Mouse (Mus musculus) CD4-positive, CD25-positive, alpha-beta regulatory T cell, adult 2 months (primary cell): ENCODE data around the gene Cox7a2l.

Experiments
- DNase-seq: peaks from one replicate; pipeline ENCODE4 v3.0.0-alpha.2; 2012; ENCODE audit warnings: low read depth, low spot score

Cox7a2l gene

DNA sequence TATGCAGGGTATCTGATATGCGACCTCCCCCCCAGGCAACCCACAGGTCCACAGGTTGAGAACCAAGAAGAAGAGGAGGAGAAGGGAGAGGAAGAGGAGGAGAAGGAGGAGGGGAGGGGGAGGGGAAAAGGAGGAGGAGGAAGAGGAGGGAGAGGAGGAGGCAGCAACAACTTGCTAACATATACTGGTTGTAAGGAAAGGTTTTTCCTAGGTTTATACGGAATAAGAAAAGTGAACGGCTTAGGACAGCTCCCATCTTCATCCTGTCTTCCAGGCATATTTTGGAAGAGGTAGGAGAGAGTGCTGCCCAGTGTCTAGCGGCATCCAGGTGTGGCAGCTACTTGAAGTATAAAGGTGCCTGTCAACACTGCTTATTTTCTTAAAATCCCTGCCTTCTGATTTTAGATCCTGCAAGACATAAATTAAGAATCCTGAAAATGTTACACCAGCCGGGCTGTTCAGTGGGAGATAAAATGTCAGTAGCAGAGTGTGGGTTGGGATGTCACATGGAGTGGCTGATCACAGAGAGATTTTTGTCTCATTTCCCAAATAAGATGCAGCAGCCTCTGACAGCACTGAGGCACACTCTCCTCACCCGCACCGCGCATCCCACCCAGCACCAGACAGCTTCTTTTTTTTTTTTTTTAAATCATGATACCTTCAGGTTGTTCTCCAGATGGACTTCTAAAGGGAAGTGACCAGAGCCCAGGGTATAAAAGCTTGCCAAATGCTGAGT lies at the start of gene Cox7a2l:
Cox7a2l (minus strand) TSS at position 51 of the 736 bp plus-strand sequence.
- no peak for DNase-seq

DNA sequence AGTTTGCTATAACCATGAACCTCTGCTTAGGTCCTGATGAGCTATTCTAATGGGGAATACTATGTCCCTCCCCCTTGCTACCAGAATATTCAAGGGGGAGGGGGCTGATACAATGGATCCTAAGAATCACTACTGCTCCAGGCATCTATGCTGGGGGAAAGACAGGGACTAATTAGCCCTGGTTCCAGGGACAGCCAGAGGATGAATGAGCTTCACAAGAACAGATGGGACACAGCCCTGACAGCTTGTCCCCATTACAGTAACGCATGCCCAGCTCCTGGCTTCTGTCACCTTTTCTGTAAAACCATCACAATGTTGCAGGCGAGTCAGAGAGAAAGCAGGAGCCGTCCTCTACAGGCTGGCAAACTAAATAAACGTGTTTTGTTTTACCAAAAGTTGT lies 48.4 kb upstream of the Cox7a2l start:
- DNase-seq, result no peak

DNA sequence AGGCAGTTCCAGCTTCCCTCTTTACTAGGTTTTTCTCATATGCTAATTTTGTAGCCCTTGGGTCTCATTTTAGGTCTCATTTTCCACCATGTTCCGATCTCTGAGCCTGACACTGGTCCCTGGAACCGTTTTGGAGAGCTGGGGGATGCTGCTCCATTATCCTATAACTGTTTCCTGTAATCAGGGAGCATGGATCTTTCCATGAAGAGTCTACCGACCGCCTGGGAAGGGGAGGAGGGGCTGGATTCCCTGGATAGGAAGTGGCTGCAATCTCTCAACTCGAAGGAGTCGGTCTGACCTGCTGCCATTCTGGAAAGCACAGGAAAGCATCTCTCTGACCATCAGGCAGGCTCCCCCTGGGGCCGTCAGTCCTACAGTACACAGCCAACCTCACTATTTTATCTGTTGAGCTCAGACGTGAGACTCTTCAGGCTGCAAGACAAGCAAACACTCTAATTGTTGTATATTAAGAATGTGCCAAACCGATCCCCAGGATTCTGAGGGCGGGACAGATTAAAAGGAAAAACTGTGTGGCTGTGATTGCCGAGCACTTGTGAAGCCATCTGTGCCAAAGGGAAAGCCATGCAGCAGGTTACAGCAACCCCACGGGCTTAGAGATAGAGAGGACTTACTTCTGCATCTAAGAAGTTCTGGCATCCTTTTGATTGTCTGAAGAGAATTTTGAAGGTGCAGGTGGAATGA lies 47.1 kb upstream of the Cox7a2l start:
- no peak for DNase-seq

DNA sequence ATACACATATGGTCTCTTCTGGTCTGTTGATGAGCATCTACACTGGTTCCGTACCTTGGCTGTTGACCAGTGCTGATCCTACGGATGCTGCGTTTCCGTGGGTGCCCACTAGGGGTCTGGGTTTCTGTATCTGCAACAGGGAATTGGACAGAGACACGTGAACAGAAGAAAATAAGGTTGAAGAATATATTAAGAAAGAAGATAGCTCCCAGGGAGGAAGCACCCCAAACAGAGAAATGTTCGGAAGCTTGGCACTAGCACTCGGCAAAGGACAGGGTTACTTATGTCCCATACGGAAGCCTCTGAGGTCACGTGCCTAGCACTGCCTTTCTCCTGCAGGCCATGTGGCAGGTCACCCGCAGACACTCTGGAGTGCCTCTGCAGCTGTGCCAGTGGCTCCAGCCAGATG lies 46.6 kb upstream of the Cox7a2l start:
- peak; percentile 70 for DNase-seq

DNA sequence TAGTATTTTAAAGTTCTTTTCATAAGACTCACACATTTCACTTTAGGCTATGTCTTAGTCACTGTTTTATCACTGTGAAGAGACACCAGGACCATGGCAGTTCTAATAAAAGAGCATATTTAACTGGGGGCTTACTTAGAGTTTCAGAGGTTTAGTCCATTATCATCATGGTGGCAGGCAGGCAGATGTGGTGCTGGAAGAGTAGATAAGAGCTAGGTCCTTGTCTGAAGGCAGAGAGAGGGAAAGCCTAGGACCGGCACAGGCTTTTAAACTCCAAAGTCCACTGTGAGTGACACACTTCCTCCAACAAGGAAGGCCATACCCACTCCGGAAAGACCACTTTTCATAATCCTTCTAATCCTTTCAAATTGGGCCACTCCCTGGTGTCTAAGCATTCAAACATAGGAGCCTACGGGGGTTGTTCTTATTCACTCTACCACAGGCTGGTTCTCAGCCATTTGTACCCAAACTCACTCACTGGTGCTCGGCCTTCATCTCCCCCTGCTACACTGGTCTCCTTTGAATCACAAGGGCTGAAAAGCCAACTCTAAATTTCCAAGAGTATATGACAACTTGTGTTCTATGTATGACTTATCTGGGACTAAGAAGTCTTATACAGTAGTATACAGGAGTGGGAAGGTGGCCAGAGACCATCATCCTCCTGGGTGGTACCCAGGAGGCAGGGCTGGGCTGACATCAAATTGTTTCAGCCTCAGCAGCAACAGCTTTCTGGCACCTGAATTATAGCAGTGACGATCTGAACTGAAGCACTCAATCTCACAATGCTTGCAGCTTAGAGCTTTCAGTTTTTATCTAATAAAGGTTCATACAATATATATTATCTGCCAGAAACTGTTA lies 45.3 kb upstream of the Cox7a2l start:
- no peak for DNase-seq

DNA sequence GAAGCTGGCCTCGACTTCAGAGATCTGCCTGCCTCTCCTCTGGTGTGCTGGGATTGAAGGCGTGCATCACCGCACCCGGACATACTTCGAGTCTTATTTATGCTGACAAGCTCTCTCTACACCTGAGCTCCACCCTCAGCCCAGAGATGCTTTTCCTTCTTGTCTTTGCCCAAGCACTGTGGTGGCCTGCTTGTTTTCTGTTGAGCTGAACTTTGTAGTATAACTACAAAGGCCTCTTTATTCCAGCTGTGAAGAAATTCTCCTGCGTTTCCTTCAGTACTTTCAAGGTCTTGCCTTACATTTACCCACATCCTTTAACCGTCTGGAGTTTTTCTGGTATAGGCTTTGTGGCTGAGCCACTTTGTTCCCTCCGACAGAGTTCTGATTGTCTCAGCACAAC lies 42.0 kb upstream of the Cox7a2l start:
- DNase-seq, result peak; percentile 5

DNA sequence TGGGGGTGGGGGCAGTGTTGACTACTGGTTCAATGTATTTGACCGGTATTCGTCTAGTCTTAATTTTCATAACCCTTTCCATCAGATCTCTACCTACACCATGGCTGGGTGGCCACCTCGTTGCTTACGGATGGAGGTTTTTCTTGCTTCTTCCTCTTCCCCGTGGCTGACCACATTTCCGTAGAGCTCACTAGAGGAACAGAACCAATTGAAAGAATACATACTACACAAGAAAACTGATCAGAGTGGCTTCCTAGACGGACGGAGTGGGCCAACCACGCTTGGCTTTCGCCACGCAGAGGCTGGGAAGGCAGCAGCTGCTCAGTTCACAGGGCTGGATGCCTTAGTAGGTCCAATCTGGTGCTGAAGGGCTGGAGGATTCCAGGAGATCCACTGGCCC lies 38.7 kb upstream of the Cox7a2l start:
- DNase-seq, result no peak

DNA sequence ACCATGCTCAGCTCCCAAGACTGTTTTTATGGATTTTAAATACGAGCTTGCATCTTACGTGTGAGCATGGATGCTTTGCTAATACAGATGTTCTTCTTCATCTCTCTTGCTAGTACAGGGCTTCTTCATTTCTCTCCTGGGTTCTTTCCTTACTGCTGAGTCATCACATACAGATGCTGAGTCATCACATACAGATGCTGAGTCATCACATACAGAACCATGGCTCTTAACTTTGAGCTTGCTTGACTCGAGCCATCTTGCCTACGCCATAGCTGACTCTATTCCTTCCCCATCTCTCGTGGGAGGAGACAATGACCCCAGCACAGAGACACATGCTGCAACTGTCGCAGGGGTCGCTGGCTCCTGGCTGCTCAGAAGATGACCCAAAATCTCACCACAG lies 37.9 kb upstream of the Cox7a2l start:
- DNase-seq, result no peak

DNA sequence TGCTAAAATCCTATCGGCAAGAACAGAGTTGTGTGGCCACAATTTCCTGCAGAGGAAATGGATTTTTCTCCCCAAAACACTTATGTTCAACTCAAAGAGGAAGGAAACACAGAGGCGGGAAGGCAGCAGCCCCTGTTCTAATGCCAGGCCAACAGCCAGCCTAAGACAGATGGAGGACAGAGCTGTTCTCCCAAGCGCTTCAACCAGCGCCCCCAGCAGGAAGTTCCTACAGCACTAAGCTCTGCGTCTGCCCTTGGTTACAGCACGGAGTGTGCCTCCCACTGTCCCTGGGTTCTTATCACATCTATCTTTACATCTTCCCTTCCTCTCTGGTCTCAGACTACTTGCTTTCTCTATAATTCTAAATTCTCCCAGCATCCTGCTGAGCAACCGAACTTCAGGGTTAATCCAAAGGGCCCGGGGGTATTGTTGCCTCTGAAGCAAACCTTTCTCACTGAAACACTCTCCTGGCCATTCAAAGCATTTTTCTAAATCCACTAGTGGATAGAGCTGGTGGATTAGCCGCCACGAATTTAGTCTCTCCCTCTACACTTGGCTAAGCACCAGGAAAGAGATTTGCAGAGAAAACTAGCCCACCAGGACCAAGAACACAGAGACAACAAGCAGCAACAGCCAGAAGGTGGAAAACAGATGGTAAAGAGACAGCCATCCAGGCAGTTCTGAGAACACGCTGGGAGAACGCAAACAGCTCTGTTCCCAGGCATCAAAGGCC lies 31.5 kb upstream of the Cox7a2l start:
- DNase-seq, result peak; percentile 74

DNA sequence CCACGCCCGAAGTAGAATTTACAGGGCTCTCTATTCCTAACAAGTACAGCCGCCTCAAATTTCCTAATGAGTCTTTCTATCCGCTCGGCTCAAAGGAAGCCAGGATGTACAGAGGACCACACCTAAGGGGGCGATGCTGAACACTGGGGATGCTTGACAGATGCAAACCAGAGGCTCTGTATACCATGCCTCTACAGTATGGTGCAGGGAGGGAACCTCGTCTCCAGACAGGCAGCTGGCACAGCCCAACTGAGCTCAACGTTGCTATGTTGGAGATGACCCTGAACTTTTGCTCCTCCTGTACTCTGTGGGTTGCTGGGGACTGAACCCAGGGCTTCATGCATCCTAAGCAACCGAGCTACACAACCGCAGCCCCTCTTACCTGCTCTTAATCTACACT lies 30.0 kb upstream of the Cox7a2l start:
- no peak for DNase-seq

DNA sequence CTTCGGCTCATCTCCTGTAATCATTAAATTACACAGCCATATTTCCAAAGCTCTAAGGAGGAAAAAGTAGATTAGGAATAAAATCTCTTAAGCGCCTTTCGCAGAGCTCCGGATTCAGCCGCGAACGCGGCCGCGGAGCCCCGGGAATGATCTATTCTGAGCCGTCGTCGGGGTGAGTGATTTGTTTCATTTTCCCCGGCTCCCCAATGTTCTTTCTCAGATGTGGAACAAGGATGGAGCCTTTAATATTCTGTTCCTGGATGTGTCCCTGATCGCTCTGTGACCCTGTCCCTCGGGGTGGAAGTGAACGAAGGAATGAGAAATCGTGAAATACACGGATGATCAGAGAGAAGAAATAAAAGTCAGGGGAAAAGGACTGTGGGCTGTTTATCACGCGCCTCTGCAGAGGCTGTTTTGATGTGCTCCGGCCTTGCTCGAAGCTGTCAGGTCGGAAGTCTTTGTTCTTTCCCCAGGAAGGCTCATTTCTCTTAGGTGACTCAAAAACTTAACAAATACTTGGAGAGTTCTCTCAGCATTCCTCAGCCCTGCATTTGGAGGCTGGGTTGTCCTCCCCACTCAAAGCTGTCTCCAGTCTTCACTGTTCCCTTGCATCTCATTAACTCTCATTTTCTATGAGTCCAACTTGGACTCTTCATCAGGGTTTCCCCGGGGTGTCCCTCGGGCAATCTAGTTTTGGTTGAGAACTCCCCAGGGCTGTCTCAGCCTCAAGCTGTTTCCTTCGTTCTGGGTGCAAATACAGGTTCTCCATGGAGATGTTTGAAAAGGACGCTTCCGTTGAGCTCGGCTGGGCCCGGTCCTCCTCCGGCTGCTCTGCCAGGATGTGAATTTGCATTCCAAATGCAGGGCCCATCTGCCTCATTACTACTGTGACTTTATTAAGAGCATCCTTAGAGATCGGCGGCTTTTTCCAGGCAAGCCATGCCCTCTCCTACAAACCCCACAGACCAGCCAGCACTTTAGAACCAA lies 28.9 kb upstream of the Cox7a2l start:
- peak; percentile 31 for DNase-seq

DNA sequence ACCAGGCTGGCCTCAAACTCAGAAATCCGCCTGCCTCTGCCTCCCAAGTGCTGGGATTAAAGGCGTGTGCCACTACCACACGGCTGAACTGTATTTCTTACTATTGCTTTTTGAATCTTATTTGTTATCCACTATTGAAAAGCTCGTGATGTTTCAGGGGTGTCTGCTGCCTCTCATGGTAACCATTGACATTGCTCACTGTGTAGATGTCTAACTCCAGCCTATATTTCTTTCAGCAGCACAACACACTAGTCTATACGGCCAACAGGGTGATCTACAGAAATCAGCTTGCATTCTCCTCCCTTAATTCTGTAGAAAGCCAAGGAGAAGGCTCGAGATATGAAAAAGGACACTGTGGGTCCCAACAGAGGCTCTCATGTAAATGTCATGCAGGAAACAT lies 28.1 kb upstream of the Cox7a2l start:
- peak; percentile 51 for DNase-seq

DNA sequence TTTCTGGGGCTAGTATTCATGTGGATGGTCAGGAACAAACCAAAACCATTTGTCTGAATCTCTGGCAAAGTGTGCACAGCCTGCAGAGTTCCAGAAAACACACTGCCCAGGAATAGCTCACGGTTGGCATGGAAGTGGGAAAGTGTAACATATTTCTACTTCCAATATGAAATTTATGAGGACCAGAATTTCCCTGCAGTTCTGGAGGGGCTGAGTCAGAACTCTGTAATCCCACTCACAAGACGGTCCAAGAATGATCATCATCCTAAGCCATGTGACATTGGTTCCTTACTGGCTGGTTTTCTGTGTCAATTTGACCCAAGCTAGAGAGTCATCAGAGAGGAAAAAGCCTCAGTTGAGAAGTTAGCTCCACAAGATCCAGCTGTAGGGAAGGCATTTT lies 25.3 kb upstream of the Cox7a2l start:
- DNase-seq, result no peak

DNA sequence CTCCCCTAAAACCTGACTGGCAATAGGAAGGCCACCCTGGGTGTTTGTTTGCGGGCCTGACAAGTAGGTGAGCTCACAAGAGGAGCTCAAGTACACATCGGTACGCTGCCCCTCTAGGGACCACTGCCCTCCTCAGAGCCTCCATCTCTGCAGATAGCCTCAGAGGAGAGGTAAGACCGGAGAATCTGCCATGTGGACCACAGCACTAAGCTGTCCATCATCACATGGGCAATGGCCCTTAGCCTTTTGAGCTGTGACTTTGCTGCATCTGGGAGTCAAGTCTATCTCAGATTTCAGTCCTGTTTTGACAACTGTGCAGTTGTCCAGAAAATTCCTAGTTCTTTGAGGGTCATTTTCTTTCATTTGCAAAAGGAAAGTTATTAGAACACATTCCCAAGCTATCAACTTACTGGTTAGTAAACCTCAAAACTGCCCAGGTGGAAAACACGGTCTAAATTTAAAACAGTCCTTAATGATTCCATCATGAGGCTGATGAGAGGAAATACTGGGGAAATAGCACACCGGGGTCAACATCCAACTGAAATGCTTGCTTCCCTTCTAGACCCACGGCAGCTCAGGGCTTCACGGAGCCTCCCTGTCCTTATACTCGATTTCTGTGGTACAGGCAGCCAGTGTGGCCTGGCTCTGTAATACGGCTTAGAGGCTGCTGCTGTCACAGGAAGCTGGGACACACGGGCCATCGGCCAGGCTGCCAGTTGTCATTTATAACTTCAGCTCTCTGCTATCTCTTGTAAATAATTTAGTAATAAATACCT lies 22.3 kb upstream of the Cox7a2l start:
- no peak for DNase-seq

DNA sequence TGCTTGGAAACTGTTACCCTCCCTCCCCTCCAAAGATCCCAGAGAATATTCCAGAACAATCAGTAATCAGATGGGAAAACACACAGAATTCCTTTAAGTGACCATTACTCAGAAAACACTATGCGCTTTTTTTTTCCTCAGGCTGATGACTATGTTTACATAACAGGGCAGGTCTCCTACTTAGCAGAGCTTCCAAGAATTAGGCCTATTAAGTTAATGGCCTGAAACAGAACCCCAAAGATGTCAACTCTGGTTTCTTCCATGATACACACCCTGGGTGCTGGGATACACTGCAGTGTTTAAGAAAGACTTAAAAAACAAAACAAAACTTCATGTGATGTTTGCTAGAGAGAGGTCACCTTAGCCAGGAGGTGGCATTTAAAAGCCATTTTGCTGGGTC lies 21.6 kb upstream of the Cox7a2l start:
- DNase-seq, result no peak

DNA sequence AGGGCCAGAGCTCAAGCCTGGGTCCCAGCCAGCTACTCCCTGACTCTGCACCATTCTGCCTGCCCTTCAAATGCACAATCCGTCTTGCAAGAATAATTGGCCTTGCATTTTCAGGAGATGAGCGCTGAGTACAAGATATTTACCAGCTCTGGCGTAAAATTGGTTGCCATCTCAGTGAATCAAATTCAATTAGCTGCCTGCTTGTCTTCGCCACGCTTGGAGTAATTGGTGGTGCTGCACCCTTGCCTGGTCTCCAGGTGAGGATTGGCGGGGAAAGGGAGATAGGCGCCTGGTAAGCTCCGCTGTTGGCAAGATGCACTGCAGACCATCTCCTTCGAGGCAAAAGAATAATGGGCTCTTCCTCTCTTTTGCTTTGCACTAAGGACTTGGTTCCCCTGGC lies 21.0 kb upstream of the Cox7a2l start:
- DNase-seq, result no peak

DNA sequence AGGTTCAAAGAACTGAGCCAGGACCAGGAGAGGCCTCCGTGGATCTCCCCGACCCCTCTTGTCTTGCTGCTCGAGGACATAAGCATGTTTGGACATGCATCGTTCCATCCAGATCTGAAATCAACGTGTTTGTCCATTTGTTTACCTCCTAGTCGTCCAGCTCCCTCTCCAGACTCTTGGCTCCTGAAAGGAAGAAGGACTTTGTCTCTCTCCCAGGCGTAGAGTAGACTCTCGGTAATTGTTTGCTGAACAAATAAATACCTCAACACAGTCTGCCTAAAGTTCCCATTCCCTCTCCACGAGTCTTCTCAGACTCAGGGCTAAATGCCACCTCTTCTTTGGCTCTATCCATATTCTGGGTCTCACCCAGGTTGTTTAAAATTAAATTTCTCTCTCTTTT lies 16.0 kb upstream of the Cox7a2l start:
- no peak for DNase-seq

DNA sequence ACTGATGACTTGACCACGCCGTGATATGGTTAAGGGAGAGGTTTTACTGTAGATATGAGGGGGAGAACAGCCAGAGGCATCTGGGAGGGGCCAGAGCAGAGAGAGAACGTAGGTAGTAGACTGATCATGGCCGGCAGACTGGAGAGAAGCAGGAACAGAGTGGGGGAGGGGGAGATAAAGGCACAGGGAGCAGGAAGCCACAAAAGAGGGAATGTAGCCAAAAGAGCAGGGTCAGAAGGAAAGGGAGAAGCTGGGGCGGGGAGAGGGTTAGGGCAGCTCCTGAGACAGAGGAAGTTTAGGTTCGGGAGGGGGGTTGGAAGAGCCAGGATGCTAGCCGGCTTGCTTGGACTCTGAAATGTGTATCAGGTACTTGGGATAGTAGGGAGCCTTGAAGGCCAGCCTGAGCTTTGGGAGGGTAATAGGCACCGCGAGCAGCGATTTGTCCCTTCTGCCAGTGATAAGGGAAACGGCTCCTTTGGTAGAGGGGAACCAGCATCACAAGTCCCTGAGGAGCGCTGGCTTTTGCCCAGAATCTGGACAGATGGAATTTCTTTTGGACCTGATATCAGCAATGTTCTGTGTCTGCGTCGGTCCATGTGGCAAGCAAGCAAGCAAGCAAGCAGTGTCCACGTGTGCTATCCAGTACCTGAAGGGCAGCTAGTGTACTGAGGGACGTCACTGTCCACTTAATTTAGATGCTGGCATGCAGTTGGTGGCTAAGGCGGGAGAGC lies 10.7 kb upstream of the Cox7a2l start:
- DNase-seq, result peak; percentile 45
